Mouse (Mus musculus) lung, embryonic 16.5 days (tissue): ENCODE measurements around the gene Cidec. TPM values are rescaled to one million over a fixed set of nuclear protein-coding genes. Genes with fewer than 3 reads are reported as not detected.
A peak's percentile ranks its signal among the peaks of the same experiment; 100 is the strongest.

ENCODE experiments used
- ATAC-seq: fragments of 200-750 bp; cut with Nextera tagmentation; 2 replicates; pipeline ENCODE4 v1.8.0; 2017; ENCODE audit warnings: low read depth, mild to moderate bottlenecking, moderate library complexity
- H3K27ac ChIP-seq: fragments of 300-500 bp; sonication (generic); 2 replicates; pipeline ENCODE4 v1.5.1; 2014; ENCODE audit warnings: mild to moderate bottlenecking, control low read depth, low read length
- H3K27me3 ChIP-seq: fragments of 300-500 bp; sonication (generic); 2 replicates; pipeline ENCODE4 v1.6.1; 2014; ENCODE audit warnings: low read depth, low read length, mixed read lengths; ENCODE audit not compliant: control insufficient read depth, insufficient read depth
- H3K36me3 ChIP-seq: fragments of 300-500 bp; sonication (generic); 2 replicates; pipeline ENCODE4 v1.6.1; 2014; ENCODE audit warnings: low read length; ENCODE audit not compliant: control insufficient read depth, insufficient read depth
- H3K4me1 ChIP-seq: fragments of 300-500 bp; sonication (generic); replicated peaks from 2 replicates; pipeline ENCODE4 v1.6.1; 2014; ENCODE audit warnings: low read length, mixed read lengths; ENCODE audit not compliant: control insufficient read depth, insufficient read depth
- H3K4me2 ChIP-seq: fragments of 300-500 bp; sonication (generic); 2 replicates; pipeline ENCODE4 v1.6.1; 2014; ENCODE audit warnings: low read depth, low read length, control low read depth
- H3K4me3 ChIP-seq: fragments of 300-500 bp; sonication (generic); 2 replicates; pipeline ENCODE4 v1.5.1; 2014; ENCODE audit warnings: mild to moderate bottlenecking, low read length, control low read depth
- H3K9ac ChIP-seq: fragments of 300-500 bp; sonication (generic); 2 replicates; pipeline ENCODE4 v1.6.1; 2014; ENCODE audit warnings: low read length, control low read depth
- H3K9me3 ChIP-seq: fragments of 300-500 bp; sonication (generic); 2 replicates; pipeline ENCODE4 v1.6.1; 2016; ENCODE audit warnings: low read length; ENCODE audit not compliant: control insufficient read depth
- WGBS: fragments of 180-500 bp; shearing (Covaris S2); extraction: QIAGEN DNeasy Blood & Tissue Kit; methylation state at CpG from one replicate; pipeline ENCODE4 v1.1.7; 2014; 5-methylcytosine and 5-hydroxymethylcytosine counted together
- polyA plus RNA-seq: library from polyadenylated mRNA; unstranded; fragments of >200 nt; fragmentation: Nextera tagmentation; extraction: Ambion mirVana; gene quantifications from 2 replicates; pipeline ENCODE4 v1.2.1, GENCODE M21; 2015

Cidec gene
- polyA plus RNA-seq, 1 experiment from 2014 or later, result 0.49 TPM

DNA sequence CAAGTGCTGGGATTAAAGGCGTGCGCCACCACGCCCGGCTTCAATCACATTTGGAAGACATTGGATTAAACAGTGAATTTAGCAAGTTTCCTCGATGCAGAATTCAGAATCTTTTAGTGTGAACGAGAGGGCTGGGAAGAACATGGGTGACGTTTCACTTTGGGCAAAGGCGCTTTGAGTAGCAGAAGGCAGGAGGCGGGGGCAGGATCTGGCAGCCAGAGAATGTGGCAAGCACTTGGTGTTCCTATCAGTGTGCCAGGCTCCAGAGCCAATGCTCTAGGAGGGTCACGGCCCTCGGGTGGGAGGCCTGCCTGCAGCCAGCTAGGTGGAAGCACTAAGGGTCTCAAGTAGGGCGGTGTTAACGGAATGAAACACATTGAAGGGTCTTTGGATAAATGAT is 33.5 kb downstream of the Cidec start:
- no peak for ATAC-seq
- Histone ChIP-seq H3K4me1 (no peaks in the 10 kb centered on the region), H3K27me3 (no peaks in the 10 kb centered on the region), H3K36me3 (no peaks in the 10 kb centered on the region), H3K27ac (no peak overlapping the region), H3K4me3 (no peak overlapping the region), H3K9me3 (0 out of 2 replicates have a peak, but pooled peaks cover 2% of the 10 kb centered on the region), H3K4me2 (no peak overlapping the region), H3K9ac (no peak overlapping the region)
- 85% methylated on average over 13 of the region's 13 CpGs for WGBS

DNA sequence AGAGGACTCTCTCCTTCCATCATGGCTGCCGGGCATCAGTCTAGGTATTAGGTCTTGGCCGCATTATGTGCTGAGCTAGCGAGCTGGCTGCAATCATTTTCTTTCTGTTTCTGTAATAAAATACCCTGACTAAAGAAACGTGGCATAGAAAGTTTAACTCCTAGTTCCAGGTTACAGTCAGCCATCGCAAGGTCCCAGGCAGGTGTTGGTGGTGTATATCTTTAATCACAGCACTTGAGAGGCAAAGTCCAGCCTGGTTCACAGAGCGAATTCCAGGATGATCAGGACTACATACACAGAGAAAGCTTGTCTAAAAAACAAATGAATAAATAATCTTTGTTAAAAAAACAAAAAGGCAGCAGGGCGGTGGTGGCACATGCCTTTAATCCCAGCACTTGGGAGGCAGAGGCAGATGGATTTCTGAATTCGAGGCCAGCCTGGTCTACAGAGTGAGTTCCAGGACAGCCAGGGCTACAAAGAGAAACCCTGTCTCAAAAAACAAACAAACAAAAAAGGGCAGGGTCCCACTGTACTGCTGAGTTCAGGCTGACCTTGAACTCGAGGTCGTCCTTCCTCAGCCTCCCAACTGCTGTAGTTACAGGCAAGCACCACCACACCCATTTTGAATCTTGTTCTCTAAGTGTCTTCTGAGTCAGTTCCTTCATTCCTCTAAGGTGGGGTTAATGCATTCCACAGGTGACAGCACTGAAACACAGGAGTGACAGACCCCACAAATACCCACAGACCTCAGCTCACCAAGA is 39.1 kb downstream of the Cidec start:
- H3K4me2 ChIP-seq, result no peak overlapping the region
- peaks cover 4% of the 10 kb centered on the region for H3K4me1 ChIP-seq
- no peak overlapping the region for H3K9ac ChIP-seq
- H3K27ac ChIP-seq, result no peak overlapping the region
- no peak overlapping the region for H3K4me3 ChIP-seq
- no peaks in the 10 kb centered on the region for H3K36me3 ChIP-seq
- H3K9me3 ChIP-seq, result no peaks in the 10 kb centered on the region
- ATAC-seq, result no peak
- WGBS, result 82% methylated on average over 10 of the region's 10 CpGs
- no peaks in the 10 kb centered on the region for H3K27me3 ChIP-seq

DNA sequence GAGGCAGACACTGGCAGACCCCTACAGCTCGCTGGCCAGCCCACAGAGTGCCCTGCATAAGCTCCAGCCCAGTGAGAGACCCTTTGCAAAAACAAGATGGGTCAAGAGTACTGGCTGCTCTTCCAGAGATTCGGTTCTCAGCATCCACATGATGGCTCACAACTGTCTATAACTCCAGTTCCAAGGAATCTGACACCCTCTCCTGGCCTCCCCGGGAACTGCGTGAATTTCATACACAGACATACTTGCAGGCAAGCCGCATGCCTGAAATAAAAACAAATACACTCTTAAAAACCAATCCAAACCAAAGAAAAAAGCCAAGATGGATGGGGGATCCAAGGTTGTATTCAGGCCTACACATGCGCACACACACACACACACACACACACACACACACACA is 40.1 kb downstream of the Cidec start:
- Histone ChIP-seq H3K4me2 (no peak overlapping the region), H3K27me3 (no peaks in the 10 kb centered on the region), H3K4me3 (no peak overlapping the region), H3K27ac (no peak overlapping the region), H3K4me1 (peaks cover 4% of the 10 kb centered on the region), H3K36me3 (no peaks in the 10 kb centered on the region), H3K9ac (no peak overlapping the region), H3K9me3 (no peaks in the 10 kb centered on the region)
- ATAC-seq, result no peak
- WGBS, result 90% methylated on average over 6 of the region's 6 CpGs

DNA sequence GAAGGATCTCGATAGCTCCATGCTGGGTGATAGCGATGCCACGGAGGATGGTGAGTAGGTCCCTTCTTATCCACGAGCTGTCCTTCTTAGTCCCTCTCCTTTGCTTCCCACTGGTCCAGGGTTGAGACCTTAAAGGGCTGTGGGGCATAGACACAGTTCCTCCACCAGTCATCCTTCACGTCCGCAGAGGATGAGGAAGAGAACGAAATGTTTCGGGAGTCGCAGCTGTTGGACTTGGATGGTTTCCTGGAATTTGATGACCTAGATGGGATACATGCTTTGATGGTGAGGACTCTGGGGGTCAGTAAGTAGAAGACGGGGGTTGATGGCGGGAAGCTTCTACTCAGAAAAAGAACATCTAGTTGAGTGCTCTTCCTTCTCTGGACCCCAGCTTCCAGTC is 40.7 kb downstream of the Cidec start:
- no peaks in the 10 kb centered on the region for H3K9me3 ChIP-seq

GRCm38 (mm10) chr6:113393951-113394350 is 41.6 kb downstream of the Cidec start:
- ATAC-seq, result no peak
- Histone ChIP-seq H3K4me1 (peaks cover 4% of the 10 kb centered on the region), H3K27me3 (no peaks in the 10 kb centered on the region), H3K4me2 (no peak overlapping the region), H3K9me3 (no peaks in the 10 kb centered on the region), H3K36me3 (peaks cover 10% of the 10 kb centered on the region), H3K4me3 (no peak overlapping the region), H3K9ac (no peak overlapping the region), H3K27ac (no peak overlapping the region)
- 77% methylated on average over 6 of the region's 6 CpGs for whole genome bisulfite sequencing

More for the DNA sequence above, 40.7 kb downstream of the Cidec start:
- H3K4me1 ChIP-seq, result peaks cover 4% of the 10 kb centered on the region
- H3K27ac ChIP-seq, result no peak overlapping the region
- no peak overlapping the region for H3K4me2 ChIP-seq
- WGBS, result 91% methylated on average over 11 of the region's 11 CpGs
- no peak overlapping the region for H3K9ac ChIP-seq
- H3K36me3 ChIP-seq, result peaks cover 5% of the 10 kb centered on the region
- no peak for ATAC-seq
- no peaks in the 10 kb centered on the region for H3K27me3 ChIP-seq
- no peak overlapping the region for H3K4me3 ChIP-seq

- peak overlapping the region; percentile 69 for H3K9ac ChIP-seq
- peak; percentile 85 for ATAC-seq
- peaks cover 4% of the 10 kb centered on the region for H3K4me1 ChIP-seq
- peak overlapping the region; percentile 52 for H3K4me3 ChIP-seq
- no peak overlapping the region for H3K27ac ChIP-seq
- H3K4me2 ChIP-seq, result peak overlapping the region; percentile 84
- no peaks in the 10 kb centered on the region for H3K27me3 ChIP-seq
- 3% methylated on average over 50 of the region's 51 CpGs for whole genome bisulfite sequencing
- peaks cover 21% of the 10 kb centered on the region for H3K36me3 ChIP-seq
- H3K9me3 ChIP-seq, result no peaks in the 10 kb centered on the region
Observed at GRCm38 (mm10) chr6:113392387-113393071, 43.0 kb downstream of the Cidec start.

DNA sequence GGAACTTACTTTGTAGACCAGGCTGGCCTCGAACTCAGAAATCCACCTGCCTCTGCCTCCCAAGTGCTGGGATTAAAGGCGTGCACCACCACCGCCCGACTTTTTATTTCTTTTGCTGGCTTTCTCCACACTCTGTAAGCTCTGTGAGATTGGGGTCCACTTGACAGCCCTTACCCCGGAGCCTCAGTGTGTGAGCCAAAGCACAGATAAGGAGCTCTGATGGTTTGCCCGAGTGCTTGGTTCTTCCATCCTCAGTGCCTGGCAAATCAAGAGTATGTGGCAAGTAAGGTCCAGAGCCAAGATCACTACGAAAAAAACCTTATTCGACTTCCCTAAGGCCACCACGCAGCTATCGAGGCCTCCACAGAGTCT is 43.6 kb downstream of the Cidec start:
- Histone ChIP-seq H3K36me3 (peaks cover 22% of the 10 kb centered on the region), H3K27me3 (no peaks in the 10 kb centered on the region), H3K9me3 (no peaks in the 10 kb centered on the region), H3K9ac (peak overlapping the region; percentile 69), H3K4me2 (peak overlapping the region; percentile 84), H3K4me1 (peaks cover 4% of the 10 kb centered on the region), H3K4me3 (peak overlapping the region; percentile 52), H3K27ac (no peak overlapping the region)
- WGBS, result 23% methylated on average over 10 of the region's 10 CpGs
- no peak; the same call in 1 of the 2 replicates for ATAC-seq

DNA sequence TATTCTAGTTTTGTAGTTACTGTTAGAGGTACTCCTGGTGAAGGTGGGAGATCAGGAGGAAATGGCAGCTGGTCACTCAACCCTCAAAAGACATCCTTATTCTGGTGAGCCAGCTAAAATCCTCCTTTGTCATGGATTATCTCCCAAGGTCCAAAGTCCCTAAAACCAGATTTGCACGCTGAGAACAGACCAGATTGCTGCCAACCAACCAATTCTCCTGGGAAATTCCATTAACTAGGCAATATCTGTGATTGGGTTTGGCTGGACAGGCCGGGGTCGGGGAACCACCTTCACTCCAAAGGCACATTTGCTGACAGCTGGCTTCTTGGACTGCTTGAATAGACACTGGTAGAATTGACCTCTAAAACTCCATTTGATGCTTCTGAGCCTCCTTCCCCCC is 44.8 kb downstream of the Cidec start:
- H3K27me3 ChIP-seq, result no peaks in the 10 kb centered on the region
- 96% methylated on average over 3 of the region's 3 CpGs for WGBS
- H3K9me3 ChIP-seq, result no peaks in the 10 kb centered on the region
- peaks cover 28% of the 10 kb centered on the region for H3K36me3 ChIP-seq
- peaks cover 4% of the 10 kb centered on the region for H3K4me1 ChIP-seq
- H3K9ac ChIP-seq, result no peak overlapping the region
- H3K27ac ChIP-seq, result no peak overlapping the region
- ATAC-seq, result no peak
- no peak overlapping the region for H3K4me3 ChIP-seq
- H3K4me2 ChIP-seq, result no peak overlapping the region

DNA sequence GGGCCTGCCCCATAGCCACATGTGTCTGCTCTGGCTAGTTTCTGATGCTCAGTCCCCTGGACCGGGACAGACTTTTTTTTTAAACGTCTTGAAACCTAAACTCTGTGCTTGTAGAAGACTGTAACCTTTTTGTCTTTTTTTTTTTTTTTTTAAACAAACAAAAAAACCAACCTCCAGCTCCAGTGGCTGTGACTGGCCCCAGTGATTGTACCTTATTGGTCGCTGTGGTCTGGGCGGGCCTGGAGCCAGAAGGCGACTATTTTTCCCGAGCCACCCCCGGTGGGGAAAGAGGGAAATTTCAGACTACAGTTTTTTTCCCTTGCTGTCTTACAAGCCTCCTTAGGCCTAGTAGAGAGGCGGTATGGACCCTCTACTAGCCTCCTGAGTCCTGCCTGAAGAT is 46.6 kb downstream of the Cidec start, which contains the start of gene Ttll3:
Gene Ttll3, plus strand, starts transcription at position 301 of the 400 bp plus-strand sequence.
- ATAC-seq, result no peak
- WGBS, result 64% methylated on average over 8 of the region's 8 CpGs

More for the DNA sequence above, 46.6 kb downstream of the Cidec start, which contains the start of gene Ttll3:
- no peaks in the 10 kb centered on the region for H3K27me3 ChIP-seq
- H3K36me3 ChIP-seq, result peaks cover 44% of the 10 kb centered on the region
- H3K4me1 ChIP-seq, result peaks cover 4% of the 10 kb centered on the region
- H3K4me3 ChIP-seq, result no peak within 1 kb of the TSS
- no peaks in the 10 kb centered on the region for H3K9me3 ChIP-seq
- H3K27ac ChIP-seq, result no peak within 1 kb of the TSS
- no peak within 1 kb of the TSS for H3K4me2 ChIP-seq
- no peak within 1 kb of the TSS for H3K9ac ChIP-seq
